Mouse (Mus musculus) kidney, postnatal 4 days (tissue): Measurements from ENCODE around the gene Dnajb8.
A peak's percentile ranks its signal among the peaks of the same experiment; 100 is the strongest.

Experiments
- DNase-seq, 2 experiments: peaks; one replicate each; pipeline ENCODE4 v3.0.0; 2021; ENCODE audit warnings: mixed read lengths in 2 of 2

Gene Dnajb8

DNA sequence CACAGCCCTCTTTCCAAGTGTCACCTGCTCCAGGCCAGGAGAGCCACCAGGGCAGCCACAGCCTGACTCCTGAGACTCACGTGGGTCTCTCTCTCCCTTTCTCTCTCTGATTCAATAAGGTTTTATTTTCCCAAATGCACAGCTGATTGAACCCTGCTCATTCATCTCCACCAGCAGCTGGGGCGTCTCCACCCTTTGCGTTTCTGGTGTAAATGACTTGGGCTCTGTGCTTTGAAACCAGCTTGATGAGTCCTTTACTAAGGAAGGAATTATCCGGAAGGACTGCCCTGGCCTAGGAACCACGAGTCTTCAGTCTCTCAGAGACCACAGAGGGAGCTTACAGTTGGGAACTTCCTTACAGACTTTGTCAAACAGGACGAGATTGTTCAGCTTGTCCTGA lies 10.2 kb downstream of the Dnajb8 start:
- DNase-seq = no peak

DNA sequence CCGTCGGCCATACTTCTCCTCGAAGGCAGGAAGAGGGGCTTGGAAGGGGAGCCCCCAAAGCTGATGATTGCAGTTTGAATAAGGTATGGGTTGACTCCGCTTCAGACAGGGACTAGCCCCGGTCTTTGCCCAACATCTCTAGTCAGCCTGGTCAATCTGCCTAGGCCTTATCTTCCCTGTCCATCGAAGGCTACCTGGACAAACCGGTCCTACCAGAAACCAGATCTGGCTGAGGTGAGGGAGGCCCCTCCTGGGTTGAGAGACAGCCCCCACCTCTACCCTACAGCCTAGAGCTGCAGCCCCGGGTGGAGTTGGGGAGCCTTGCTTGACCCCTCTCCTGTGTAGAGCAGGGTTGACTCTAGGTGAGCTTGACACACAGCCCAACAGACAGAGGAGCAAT lies 11.9 kb downstream of the Dnajb8 start:
- DNase-seq = peak; percentile 51 to 61

DNA sequence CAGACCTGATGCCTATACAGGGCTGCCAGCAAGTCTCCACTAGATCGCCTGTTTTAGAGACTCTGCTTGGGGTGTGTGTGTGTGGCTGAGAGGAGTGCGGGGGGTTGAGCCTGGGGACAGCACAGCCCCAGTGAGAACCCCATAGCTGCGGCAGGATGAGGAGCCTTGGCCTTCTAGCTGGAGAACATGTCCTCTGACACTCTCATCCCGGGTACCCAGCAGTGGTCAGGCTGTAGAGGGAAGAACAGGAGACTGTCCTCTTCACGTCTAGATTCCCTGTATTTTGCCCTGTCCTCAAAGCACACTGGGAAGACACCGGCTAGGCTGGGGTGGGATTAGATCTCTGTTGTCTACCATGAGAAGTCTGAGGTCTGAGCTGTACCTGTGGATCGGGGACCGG lies 13.4 kb downstream of the Dnajb8 start:
- no peak for DNase-seq

DNA sequence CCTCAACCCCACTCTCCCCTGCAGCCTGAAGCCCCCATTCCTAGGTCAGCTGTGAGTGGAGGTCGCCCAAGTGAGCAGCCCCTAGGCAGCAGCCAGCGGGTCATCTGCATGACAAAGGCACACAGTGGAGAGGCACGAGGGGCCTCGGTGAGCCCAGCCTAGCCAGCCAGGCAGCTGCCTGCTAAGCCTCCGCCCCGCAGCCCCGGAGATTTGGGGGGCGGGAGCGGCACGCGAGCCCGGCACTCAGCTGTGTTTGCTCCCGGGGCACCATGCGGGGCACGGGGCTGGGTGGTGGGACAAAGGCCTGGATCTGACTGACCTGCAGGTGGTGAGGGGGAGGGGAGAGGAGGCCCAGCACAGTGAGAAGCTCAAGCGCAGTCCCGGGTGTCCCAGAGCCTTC lies 13.9 kb downstream of the Dnajb8 start:
- peak in 1 of 2 experiments; percentile 15 for DNase-seq

DNA sequence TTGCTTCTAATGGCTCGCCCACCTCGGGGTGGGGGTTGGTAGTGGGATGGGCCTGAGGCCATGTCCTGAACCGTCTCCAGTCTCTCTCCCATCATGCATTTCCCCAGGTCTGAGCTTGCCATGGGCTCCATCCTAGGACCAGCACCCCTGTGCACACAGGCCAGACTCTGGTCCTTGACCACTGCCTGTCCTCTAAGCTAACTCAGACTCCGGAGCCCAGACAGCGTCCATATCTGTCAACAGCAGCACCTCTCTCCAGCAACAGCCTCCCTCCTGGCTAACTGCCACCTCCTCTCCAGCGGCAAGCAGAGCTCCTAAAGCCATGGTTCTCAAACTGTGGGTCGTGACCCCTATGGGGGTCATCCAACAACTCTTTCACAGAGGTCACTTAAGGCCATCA lies 14.4 kb downstream of the Dnajb8 start:
- peak; percentile 35 to 55 for DNase-seq

DNA sequence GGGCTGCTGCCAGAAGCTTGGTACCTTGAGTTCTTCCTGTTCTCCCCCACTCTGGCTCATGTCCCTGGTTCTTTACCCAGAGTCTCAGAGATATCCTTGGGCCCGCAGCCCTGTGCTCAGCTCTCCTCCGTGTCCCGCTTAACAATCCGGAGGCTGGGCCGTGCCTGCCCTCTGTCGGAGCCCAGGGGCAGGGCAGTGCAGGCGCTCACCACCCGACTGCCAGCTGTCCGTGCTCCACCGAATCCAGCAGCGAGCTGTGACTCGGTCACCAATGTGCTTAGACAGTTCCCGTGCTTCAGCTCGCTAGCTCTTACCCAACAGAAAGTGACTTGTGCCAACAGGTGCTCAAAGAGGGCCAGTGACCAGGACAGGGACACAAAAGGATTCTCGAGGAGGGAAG lies 20.5 kb downstream of the Dnajb8 start:
- peak; percentile 75 to 85 for DNase-seq

DNA sequence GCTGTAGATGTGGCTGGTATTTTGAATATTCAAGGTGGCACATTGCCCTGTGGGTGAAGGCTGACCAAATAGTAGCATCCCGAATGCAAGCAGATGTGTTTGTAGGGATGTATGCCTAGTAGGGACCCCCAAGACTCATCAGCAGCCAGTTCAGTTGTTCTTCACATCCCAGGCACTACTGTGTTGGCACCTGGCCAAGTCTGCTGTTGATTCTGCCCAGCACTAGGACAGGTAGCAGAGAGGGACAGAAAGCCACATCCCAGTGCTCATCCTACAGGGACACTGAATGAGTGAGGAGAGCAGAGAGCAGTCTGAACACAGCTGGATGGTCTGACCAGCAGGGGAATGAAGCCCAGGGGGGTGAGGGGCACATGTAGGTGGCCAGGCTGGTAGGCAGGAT lies 27.2 kb downstream of the Dnajb8 start:
- DNase-seq = no peak

DNA sequence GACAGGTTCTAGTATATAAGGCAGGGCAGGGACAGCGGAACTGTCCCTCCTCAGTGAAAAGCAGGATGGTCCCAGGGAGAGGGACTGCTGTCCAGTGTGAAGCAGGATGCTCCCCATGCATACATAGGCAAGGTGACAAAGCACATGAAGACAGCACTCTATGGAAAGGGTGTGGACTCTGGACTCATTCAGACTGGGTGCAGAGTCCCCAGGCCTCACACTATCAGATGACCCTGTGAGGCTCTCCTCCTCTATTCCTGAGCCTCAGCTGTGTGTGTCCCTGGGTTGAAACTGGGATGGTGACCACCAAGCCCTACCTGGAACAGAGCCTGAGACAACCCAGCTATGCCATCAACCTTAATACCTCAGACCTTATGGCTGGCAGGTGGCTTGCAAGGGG lies 29.3 kb downstream of the Dnajb8 start:
- DNase-seq = no peak

DNA sequence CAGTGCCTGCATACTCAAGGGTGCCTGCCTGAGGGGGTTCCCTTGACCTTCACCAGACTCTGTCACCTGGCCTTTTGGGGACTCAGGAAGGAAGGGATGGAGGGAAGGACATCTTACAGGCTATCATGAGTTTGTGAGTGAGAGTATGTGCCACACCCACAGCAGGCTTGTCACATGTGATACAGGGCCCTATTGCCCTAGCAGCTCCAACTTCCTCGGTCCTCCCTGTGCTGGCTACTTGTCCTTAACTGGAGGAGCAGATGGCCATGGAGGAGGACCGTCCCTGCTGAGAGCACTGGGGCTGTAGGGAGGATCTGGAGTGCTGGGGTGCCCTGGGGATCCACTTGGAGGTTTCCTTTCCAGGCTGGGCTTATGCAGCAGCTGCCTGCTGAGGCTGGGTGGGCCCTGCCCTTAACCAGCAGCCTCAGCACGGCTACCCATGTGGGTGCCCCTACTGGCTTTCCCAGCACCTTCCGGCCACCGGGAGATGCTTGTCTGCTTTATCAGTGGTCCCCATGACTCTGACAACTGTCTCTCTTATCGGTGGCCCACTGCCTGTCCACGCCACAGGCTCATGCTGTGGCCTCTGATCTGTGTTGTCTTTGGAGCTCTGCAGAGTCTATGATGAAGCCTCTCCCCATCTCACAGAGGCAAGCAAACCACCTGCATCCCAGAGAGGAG lies 29.9 kb downstream of the Dnajb8 start:
- DNase-seq = no peak

DNA sequence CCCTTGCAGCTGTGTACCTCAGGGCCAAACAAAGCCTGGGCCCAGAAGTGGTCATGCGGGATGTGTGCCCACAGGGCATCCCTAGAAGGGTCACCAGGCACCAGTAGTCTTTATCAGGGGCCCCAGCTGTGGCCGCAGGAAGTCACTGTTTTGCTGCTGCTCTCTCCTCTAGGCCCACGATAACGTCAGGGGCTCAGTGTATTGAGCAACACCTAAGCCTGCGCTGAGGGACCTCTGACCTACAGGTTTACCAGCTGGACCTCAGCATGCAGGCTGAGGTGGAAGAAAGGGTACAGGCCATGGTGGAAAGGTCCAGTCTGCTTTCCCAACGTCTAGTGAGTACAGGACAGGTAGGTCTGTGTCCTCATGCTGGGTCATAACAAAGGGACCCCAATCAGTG lies 32.0 kb downstream of the Dnajb8 start:
- DNase-seq = no peak

DNA sequence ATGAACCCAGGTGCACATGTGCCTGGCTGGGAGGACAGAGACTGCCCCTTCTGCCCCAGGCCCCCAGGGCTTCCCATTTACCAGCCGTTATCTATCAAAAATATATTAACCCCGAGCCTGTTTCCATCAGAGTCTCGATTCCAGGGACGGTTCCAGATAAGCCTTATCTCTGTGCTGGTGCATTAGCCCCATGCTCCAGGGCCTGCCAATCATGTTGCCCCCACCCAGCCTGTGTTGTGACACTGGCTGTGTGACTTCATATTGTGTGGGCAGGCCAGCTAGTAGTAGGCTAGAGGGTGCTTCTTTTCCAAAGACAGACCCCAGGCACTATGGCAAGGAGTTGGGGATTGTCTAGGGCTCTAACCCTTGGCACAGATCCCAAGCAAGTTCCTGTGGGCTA lies 33.4 kb downstream of the Dnajb8 start:
- no peak for DNase-seq

DNA sequence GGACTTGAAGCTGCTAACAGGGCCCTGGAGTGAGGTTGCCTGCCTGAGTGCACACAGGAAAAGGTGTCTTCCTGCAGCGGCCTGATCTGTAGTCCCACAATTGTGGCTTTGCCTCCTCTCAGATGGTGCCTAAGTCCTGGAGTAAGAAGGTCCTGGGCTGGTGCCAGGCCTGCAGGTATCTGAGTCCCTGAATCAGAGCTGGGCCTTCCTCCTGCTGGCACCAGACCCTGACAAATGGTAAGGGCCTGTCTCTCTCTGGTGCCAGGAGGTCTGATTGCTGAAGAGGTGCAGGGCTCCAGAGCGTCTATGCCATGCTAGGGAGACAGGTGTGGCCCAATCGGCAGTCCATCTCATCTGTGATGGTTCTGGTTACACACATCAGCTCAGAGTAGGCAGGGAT lies 37.6 kb downstream of the Dnajb8 start:
- no peak for DNase-seq

DNA sequence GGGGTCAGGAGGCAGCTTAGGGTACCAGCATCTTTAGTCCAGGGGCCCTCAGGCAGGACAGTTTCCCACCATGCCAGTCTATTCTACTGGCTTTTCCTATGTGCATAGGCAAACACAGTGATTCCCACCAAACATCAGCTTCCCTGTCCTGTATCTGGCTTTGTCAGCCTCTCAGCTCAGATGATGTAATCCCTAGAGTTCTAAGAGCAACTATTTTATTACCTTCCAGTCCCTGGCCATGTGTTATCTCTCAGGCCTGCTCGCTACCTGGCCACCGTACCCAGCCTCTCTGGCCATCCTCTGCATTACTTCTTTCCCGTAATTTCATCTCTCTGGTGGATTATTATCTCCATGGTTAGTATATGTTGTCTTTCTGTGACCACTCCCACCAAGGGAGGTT lies 38.6 kb downstream of the Dnajb8 start:
- DNase-seq = no peak

DNA sequence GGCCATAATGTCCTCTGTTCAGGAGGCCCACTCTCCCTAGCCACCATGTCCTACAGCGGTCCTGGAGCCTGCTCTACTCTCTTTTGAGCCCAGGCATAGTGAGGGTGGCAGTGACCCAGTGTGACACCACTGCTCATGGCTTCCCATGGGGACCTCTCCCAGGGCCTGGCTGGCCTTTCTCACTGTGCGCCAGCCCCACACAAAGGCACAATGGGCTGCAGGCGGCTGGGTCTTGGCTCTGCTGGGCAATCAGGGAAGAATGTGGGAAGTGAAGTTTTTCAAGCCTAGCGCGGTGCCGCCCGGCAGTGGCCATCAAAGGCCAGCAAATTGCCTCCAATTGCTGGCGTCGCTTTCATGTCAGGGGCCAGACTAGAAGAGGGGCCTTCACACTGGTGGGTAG lies 40.1 kb downstream of the Dnajb8 start:
- no peak for DNase-seq

DNA sequence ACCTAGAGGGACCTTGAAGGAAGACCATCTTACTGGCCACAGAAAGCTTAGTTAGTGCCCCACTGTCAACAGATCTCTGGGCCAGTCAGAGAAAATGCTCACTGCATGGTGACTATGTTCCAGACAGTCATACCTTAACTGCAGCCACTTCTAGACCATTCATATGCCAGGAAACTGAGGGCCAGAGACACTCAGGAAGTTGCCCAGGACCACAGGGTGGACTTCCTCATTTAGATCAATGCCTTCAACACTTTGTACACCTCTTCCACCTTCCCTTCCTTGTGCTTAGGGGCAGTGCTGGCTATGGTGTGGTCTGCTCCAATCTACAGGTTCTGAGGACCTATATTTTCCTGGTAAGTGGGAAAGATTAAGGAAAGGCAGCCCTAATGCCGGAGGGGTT lies 43.3 kb downstream of the Dnajb8 start:
- DNase-seq = no peak

DNA sequence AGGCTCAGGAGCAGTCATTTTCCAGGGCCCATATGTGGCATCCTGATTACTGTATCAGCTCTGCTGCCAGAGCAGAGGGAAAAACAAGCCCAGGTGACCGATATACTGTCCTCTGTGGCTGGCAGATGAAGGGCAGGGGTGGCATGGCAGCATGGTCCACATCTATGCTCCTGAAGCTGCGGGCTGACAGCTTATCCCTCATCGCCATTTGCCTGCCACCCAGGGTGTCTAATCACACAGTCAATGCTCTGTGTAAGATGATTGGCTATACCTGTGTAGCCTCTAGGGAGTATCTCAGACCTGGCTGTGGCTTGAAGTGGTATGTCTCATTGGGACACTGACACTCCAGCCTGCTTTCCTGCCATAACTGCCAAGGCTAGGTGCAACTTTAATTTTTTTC lies 44.0 kb downstream of the Dnajb8 start:
- no peak for DNase-seq

DNA sequence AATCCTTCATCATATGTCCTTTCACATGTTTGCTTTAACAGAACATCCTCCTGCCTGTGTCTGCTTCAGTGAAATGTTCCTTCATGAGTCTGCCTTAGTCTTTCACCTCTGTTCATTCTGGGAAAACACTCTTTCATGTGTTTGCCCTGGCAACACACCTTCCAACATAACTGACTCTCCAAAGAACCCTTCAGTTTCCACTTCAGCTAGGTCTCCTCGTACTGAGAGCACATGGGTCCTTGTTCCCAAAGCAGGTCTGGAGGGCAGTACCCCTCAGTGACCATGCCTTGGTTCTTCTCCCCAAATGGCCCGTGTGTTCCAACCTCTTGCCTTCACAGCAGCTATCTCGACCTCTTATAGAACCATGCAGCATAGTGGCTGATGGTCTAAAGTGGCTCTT lies 45.0 kb downstream of the Dnajb8 start:
- no peak for DNase-seq

DNA sequence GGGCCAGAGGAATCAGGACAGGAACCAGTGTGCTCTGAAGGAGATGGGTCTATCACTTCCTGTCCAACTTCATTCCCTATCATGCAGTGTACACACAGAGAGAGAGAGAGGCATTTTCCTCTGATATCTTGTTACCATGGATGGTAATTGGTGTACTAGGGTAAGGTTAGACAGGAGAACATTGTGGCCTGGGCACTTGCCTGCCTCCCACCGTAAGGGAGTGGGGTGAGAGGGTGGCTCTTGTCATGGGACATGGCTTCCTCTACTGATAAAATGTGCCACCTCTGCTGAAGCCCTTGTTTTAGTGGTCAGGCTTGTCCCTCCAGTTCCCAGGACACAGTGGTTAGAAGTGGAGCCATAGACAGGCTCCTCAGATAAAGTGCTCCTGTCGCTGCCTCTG lies 45.9 kb downstream of the Dnajb8 start:
- DNase-seq = no peak

DNA sequence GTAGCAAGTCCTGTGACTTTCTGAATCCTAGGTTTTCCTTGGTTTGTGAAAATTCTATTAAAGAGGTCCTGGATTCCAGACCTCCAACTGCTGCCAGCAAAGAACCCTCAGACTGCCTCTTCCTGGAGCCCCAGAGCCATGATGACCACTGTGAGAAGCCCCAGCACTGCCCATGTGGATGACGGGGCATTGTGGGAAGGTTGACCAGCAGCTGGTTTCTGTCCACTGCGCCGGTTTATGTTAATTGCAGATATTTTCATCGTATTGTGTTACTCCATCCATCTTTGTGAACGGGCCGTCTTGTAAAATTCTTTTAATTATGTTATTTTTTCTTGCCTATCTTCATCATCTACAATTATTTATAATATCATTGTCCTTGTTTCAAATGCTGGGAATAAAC lies 52.6 kb downstream of the Dnajb8 start:
- DNase-seq = peak; percentile 48 to 54

DNA sequence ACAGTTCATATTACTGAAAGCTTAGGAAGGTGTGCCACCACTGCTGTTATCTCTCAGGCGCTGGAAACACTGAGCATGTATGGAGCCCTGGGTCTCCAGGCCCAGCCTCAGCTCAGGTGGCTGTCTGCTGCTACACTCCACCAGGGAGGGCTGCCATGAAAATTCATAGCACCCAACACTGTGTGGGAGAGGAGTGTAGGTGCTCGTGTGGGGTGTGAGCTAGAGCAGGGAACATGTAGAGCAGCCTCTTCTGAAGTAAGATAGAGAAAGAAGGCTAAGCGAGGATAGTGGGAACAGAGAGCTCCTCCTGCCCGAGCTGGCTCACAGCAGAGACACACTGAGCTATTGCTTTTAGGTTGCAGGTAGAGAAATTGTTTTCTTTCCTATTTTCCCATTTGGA lies 54.2 kb downstream of the Dnajb8 start:
- no peak for DNase-seq

DNA sequence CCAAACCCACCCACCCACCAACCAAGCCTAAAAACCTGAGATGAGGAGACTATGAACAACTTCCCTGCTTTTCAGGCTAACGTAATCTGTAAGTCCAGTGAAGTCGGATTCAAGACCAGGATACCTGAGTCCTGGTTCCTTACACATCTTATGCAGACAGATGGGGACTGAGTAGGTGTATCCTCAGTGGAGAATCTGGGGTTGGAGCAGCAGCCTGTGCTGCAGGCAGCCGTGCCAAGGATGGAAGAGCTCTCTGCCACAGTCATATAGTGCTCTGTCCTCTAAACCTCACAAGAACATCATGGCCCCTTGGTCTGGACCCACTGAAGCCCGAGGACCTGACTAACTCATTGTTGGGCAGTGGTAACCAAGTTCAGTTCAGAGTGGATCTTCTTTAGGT lies 55.2 kb downstream of the Dnajb8 start:
- DNase-seq = no peak

DNA sequence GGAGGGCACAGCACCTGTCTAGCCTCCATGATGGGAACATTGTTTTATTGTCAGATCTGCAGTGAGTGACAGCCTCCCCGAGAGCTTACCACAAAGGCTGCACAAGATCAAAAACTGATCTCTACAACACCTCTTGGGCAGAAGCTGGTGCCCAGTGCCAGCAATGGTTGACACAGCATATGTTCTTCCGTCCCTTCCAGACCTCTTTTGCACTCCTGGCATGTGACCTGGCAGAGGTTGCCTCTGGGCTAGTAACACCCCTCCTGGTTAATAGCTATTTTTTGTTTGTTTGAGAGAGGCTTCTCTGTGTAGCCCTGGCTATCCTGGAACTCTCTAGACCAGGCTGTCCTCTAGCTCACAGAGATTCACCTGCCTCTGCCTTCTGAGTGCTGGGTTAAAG lies 56.1 kb downstream of the Dnajb8 start:
- no peak for DNase-seq

DNA sequence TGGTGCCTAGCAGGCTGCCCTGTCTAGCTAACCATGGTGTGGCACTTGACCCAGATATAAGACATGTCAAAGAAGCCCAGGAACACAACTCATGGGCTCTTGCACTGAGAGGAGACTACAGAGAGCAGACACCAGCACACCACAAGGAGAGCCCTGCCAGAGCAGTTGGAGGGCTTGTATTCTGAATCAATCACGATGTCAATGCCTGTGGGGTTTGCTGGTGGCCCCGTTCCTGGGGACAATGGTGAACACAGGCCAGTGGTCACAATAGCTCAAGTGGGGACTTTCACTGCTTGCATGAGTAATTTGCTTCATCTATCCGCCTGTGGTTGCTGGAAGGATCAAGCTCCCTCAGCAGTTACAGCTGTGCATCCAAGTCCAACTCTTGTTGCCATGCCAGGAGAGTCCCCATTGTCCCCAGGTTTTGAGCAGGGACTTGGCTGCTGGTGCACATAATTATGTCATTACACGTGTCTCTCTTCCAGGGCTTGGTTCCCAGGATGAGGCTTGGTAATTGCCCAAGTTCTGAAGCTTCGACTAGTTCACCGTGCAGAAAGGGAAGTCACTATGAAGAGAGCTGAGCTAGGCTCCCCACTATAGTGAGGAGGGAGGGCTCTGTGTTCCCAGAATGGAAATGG lies 68.2 kb downstream of the Dnajb8 start:
- DNase-seq = no peak

DNA sequence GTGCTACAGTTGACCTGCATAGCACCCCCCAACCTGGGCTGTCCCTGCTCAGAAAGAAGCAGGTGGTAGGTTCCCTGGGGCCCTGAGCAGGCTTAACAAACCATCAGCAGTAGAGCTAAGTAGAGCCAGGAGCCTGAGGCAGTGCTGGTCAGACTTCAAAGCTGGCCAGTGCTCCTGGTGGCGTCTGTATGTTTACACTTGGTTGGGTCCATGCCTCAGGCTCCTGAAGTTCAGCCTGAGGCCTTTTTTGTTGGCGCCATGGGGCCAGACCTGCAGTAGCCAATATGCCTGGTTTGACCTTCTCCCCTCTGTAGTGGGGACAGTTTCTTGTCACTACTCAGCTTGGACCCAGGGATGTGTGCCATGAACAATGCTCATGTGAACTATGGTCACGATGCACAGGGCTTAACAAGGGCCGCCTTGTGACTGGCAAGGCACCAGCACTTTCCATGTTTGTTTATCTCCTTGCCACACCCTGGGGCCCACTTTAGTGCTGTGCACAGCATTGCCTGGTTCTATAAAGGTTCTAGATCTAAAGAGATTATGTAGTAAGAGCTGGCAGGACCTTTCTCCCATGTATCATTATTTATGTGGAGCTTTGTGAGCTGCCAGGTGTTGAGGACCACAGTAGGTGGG lies 70.3 kb downstream of the Dnajb8 start:
- no peak for DNase-seq

DNA sequence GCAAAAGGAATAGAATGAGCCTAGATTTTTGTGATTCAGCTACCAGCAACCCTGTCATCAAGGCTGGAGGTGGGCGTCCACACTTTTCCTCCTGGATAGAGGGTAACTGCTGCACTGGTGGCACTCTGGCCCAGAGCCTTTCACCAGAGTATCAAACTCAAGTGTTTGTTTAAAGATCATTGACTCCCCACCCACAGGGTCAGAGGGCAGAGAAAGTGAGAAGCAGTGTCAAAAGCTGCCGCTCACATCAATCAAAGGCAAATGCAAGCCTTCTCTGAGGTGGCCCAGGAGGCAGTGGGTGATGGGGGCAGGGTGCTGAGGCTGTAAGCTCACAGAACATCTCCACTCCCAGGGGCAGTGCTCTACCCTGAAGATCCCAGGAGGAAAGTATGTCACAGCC lies 77.4 kb downstream of the Dnajb8 start:
- no peak for DNase-seq
